In genomic region chr7:73143902-73144301, GRCm38 (mm10) we compare ENCODE assay signal across 23 mouse cellular contexts.
A peak's percentile ranks its signal among the peaks of the same experiment; 100 is the strongest.
DNase-seq lines count a peak whose midpoint lies in the region; ATAC-seq lines count a peak whose summit lies in the region.
"Had no signal": no experiment of that assay in that cellular context is flagged by ENCODE, and none has a peak within 500 bp of the region (broad histone marks: within the 10 kb centered on the region; RNA-seq: fewer than 3 reads in every experiment).

No protein-coding gene starts in this region.

- no peak overlapping the region; the same call in 1 of the 2 replicates for H3K4me2 ChIP-seq in forebrain, embryonic 12.5 days
- no peak overlapping the region for H3K4me2 ChIP-seq in embryonic facial prominence, embryonic 15.5 days (replicated peaks)
- H3K4me2 ChIP-seq: embryonic facial prominence, embryonic 12.5 days; heart, embryonic 11.5 days; liver, embryonic 11.5 days; midbrain, embryonic 12.5 days; stomach, embryonic 15.5 days had no signal

- no peak for ATAC-seq in forebrain, embryonic 12.5 days (ENCODE audit: low FRiP score)
- peak; percentile 45; the same call in 1 of the 2 replicates for ATAC-seq in embryonic facial prominence, embryonic 15.5 days (ENCODE audit: insufficient number of reproducible peaks, low FRiP score, low TSS enrichment, low read depth)
- no peak for ATAC-seq in megakaryocyte progenitor cell, adult 5-6 weeks (replicated peaks; ENCODE audit: poor library complexity)
- ATAC-seq: inflammation-experienced regulatory T-cells, adult 6 months had no signal

- no peak overlapping the region for H3K4me3 ChIP-seq in forebrain, embryonic 10.5 days
- no peak overlapping the region for H3K4me3 ChIP-seq in forebrain, embryonic 12.5 days (replicated peaks)
- no peak overlapping the region for H3K4me3 ChIP-seq in embryonic facial prominence, embryonic 15.5 days (replicated peaks)
- no peak overlapping the region for H3K4me3 ChIP-seq in limb, embryonic 10.5 days
- H3K4me3 ChIP-seq: embryonic facial prominence, embryonic 12.5 days; midbrain, embryonic 12.5 days; stomach, embryonic 15.5 days had no signal

- H3K27me3 ChIP-seq in forebrain, embryonic 10.5 days (ENCODE audit: poor library complexity, severe bottlenecking): peaks cover 66% of the 10 kb centered on the region
- H3K27me3 ChIP-seq in forebrain, embryonic 12.5 days: peaks cover 13% of the 10 kb centered on the region
- no peaks in the 10 kb centered on the region for H3K27me3 ChIP-seq in embryonic facial prominence, embryonic 15.5 days
- H3K27me3 ChIP-seq in limb, embryonic 10.5 days (ENCODE audit: low read depth, poor library complexity, severe bottlenecking): 0 out of 2 replicates have a peak, but pooled peaks cover 10% of the 10 kb centered on the region
- H3K27me3 ChIP-seq: CH12.LX; embryonic facial prominence, embryonic 12.5 days; midbrain, embryonic 12.5 days; stomach, embryonic 15.5 days had no signal

- H3K36me3 ChIP-seq in forebrain, embryonic 10.5 days (replicated peaks): no peaks in the 10 kb centered on the region
- H3K36me3 ChIP-seq in forebrain, embryonic 12.5 days (replicated peaks): no peaks in the 10 kb centered on the region
- no peaks in the 10 kb centered on the region for H3K36me3 ChIP-seq in embryonic facial prominence, embryonic 15.5 days
- no peaks in the 10 kb centered on the region for H3K36me3 ChIP-seq in limb, embryonic 10.5 days
- H3K36me3 ChIP-seq: embryonic facial prominence, embryonic 12.5 days; midbrain, embryonic 12.5 days; stomach, embryonic 15.5 days had no signal

- DNase-seq in forebrain, embryonic 10.5 days (ENCODE audit: extremely low spot score, low spot score): no peak
- DNase-seq in left cerebral cortex, postnatal 4 days: peak; percentile 26
- DNase-seq in left cerebral cortex, postnatal 14 days (ENCODE audit: low spot score in 2 of 2): no peak
- no peak for DNase-seq in limb, embryonic 10.5 days (ENCODE audit: low spot score)
- DNase-seq: adrenal gland, postnatal 14 days; cerebellum, adult 18-20 months; heart, postnatal 10 days; kidney, adult 2 months; lung, adult 2 months; lung, postnatal 4 days; right cerebral cortex, postnatal 14 days; thymus, adult 18-20 months; thymus, postnatal 4 days had no signal

- no peak overlapping the region for H3K9ac ChIP-seq in forebrain, embryonic 12.5 days
- H3K9ac ChIP-seq in embryonic facial prominence, embryonic 15.5 days: no peak overlapping the region
- H3K9ac ChIP-seq: embryonic facial prominence, embryonic 12.5 days; midbrain, embryonic 12.5 days; stomach, embryonic 15.5 days had no signal

- H3K9me3 ChIP-seq in forebrain, embryonic 10.5 days: no peaks in the 10 kb centered on the region
- H3K9me3 ChIP-seq in forebrain, embryonic 12.5 days: no peaks in the 10 kb centered on the region
- H3K9me3 ChIP-seq in embryonic facial prominence, embryonic 15.5 days (replicated peaks): no peaks in the 10 kb centered on the region
- H3K9me3 ChIP-seq in limb, embryonic 10.5 days (replicated peaks): no peaks in the 10 kb centered on the region
- H3K9me3 ChIP-seq: embryonic facial prominence, embryonic 12.5 days; midbrain, embryonic 12.5 days; stomach, embryonic 15.5 days had no signal

- 86% methylated on average over 11 of the region's 11 CpGs for WGBS in forebrain, embryonic 10.5 days
- WGBS in forebrain, embryonic 12.5 days: 82% methylated on average over 11 of the region's 11 CpGs
- WGBS in embryonic facial prominence, embryonic 15.5 days: 51% methylated on average over 11 of the region's 11 CpGs
- WGBS in limb, embryonic 10.5 days: 87% methylated on average over 11 of the region's 11 CpGs

- peak overlapping the region; percentile 60 for H3K27ac ChIP-seq in forebrain, embryonic 10.5 days
- no peak overlapping the region for H3K27ac ChIP-seq in forebrain, embryonic 12.5 days
- no peak overlapping the region for H3K27ac ChIP-seq in embryonic facial prominence, embryonic 15.5 days (replicated peaks)
- peak overlapping the region; percentile 53; the same call in 1 of the 2 replicates for H3K27ac ChIP-seq in limb, embryonic 10.5 days
- H3K27ac ChIP-seq: embryonic facial prominence, embryonic 12.5 days; midbrain, embryonic 12.5 days; stomach, embryonic 15.5 days had no signal

- peaks cover 77% of the 10 kb centered on the region for H3K4me1 ChIP-seq in forebrain, embryonic 10.5 days
- peaks cover 56% of the 10 kb centered on the region for H3K4me1 ChIP-seq in forebrain, embryonic 12.5 days
- H3K4me1 ChIP-seq in embryonic facial prominence, embryonic 15.5 days: peaks cover 21% of the 10 kb centered on the region
- H3K4me1 ChIP-seq in limb, embryonic 10.5 days: peaks cover 73% of the 10 kb centered on the region

- intact Hi-C loops in left cerebral cortex, postnatal 4 days (cut with DNase I): no loop called here
- intact Hi-C loops in left cerebral cortex, postnatal 14 days (cut with DNase I): no loop called here

Comparison
In these comparisons a context has a peak if more than half of its experiments do, and no peak if none do; other contexts are left out.
1. H3K27ac ChIP-seq: peak in forebrain, embryonic 10.5 days (single experiment) and limb, embryonic 10.5 days (single experiment); none in forebrain, embryonic 12.5 days (single experiment) and embryonic facial prominence, embryonic 15.5 days (single experiment).